Mouse (Mus musculus) lung, adult 2 months (tissue): ENCODE measurements around the gene Hnrnpm.

Experiments used
- CTCF ChIP-seq: fragments of 200-500 bp; IDR thresholded peaks from 2 replicates; pipeline ENCODE4 v1.5.1; 2011; ENCODE audit warnings: mild to moderate bottlenecking, low read length, control low read depth; ENCODE audit not compliant: insufficient read depth
- POLR2A ChIP-seq: fragments of 200-500 bp; IDR thresholded peaks from 2 replicates; pipeline ENCODE4 v1.6.1; 2011; ENCODE audit warnings: low read depth, mild to moderate bottlenecking, control low read depth, low read length, borderline replicate concordance; ENCODE audit errors: extremely low read depth

DNA sequence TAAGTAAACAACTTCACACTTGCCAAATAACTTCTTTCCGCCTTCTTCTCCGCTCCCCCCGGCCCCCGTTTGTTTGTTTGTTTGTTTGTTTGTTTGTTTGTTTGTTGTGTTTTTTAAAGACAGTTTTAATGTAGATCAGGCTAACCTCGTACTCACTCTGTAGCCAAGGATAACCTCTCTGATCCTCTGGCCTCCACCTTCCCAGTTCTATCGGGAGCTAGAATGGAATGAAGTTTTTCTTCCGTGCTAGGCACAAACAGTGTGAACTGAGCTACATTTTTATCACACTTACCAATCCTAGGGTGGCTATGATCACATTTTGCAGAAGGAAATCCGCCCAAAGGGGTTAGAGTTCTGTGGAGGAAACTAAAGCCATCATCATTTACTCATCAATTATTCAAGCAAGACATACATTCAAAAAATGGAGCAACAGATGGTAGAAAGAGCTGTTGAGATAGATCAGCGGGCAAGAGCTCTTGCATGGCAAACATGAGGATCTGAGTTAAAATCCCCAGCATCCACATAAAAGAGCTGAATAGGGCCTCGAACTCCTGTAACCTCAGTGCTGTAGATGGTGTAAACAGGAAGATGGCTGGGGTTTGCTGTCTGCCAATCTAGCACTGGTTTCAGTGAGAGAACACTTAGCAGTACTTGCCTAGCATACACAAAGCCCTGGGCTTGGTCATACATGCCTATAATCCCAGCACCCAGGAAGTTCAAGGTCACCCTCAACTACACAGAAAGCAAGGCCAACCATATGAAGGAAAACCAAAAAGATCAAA, 32.5 kb upstream of the Hnrnpm start:
- TF ChIP-seq POLR2A: no peak
- no peak for TF ChIP-seq CTCF
